Mouse (Mus musculus): ENCODE data around the gene Prr3. TPM values are rescaled to one million over a fixed set of nuclear protein-coding genes. Genes with fewer than 3 reads are reported as not detected.
"Not testable (repeated sequence)": the region's sequence is repeated elsewhere in the genome, so short reads cannot be mapped to it uniquely, and the experiment has no call there.

The Prr3 gene
- 10 to 100 TPM; 40.5 to 52.4 (median 45.4) TPM for total RNA-seq (2022)

DNA sequence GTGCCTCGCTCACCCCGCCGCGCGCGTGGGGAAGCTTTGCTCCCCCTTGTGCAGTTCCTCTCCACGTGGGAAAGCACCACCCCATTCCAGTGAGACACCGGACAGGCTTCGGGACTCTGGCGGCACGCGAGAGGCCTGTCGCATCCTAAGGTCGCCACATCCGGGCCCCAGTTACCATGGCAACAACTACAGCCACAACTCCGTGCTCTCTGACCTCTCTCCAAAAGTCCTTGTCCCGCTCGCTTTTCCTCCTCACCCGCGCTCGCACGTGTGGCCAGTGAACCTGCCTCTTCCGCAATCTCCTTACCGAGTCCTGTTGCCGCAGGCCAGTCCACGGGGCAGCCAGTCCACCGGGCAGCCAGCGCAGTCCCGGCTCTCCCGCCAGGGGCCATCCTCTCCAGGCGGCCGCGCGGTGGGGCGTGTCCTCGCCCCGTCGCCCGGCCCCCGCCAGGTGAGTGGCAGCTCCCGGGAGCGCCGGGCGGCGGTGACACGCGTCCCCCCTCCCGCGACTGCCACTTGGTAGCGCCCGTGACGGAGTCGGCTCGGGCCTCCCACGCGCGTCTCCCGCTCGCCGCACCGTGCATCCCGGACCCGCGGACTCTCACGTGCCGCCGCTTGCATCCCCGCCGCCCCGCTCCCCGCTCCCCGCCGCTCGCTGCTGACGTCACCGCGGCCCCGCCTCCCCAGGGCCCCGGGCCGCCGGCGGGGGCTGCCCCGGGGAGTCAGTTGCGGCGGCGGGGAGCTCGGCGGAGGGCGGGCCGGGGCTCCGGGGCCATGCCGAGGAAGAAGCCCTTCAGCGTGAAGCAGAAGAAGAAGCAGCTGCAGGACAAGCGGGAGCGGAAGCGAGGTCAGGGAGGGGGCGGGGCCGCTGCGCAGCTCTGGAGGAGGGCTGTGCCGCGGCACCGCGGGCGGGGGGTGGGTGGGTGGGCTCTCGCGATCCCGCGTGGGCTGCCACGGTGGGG is at the start of gene Prr3, which contains the start of gene Gnl1:
Gene Prr3, minus strand, starts transcription at position 836 of the 962 bp plus-strand sequence.
Gene Gnl1, plus strand, starts transcription at position 451 of the 962 bp plus-strand sequence.
- DNase-seq (ENCODE audit: low spot score in 2 of 2): peak; percentile 91 to 94

DNA sequence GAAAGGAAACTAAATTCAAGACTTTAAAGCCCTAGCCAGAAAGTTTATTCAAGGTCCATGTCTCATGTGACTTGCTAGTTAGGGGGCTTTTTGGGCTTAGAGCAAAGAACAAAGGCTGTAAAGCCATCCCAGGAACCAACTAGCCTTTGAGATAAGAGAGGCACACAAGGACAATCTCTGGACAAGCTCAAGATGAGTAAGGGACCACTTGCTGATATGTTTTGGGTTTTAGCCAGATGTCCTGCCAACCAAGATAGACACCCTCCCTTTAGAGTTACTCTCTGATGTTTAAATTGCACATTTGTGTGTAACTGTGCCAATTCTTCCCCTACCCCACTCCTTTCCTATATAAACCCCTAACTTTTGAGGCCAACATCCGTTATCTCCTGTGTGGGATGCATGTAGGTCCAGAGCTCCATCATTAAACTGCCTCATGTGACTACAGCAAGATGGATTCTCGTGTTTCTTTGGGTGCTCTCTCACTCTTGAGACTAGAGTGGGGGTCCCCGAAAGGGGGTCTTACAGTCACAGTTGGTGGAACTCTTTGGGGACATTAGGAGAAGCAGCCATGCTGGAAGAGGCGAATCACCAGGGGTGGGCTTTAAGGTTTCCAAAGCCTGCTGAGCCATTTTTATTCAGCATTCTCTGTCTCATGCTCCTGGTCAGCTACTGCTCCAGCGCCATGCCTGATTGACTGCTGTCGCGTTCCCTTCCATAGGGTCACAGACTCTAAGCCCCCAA is 49.0 kb upstream of the Prr3 start:
- DNase-seq (ENCODE audit: low spot score in 2 of 2): no peak

- no peak for DNase-seq (ENCODE audit: low spot score in 2 of 2)
Observed at GRCm38 (mm10) chr17:36027663-36028062, 47.6 kb upstream of the Prr3 start.

GRCm38 (mm10) chr17:36025901-36026300 is 45.9 kb upstream of the Prr3 start:
- no peak for DNase-seq (ENCODE audit: low spot score in 2 of 2)

DNA sequence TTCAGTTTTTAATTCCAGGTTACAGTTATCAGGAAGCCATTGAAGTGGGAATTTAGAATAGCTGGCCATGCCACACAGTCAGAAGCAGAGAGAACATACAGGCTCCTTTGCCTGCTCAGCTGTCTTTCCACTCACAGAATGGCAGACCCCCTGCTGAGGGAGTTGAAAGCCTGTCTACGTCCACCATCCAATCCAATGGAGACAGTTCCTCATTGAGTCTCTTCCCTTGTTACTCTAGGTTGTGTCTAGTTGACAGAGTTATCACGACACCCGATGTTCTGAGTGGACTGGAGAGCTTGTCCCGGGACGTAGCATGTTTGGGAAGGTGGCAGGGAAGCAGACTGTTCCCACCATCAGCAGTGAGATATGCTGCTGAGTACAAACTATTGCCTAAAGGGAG is 45.2 kb upstream of the Prr3 start:
- DNase-seq (ENCODE audit: low spot score in 2 of 2): no peak

DNA sequence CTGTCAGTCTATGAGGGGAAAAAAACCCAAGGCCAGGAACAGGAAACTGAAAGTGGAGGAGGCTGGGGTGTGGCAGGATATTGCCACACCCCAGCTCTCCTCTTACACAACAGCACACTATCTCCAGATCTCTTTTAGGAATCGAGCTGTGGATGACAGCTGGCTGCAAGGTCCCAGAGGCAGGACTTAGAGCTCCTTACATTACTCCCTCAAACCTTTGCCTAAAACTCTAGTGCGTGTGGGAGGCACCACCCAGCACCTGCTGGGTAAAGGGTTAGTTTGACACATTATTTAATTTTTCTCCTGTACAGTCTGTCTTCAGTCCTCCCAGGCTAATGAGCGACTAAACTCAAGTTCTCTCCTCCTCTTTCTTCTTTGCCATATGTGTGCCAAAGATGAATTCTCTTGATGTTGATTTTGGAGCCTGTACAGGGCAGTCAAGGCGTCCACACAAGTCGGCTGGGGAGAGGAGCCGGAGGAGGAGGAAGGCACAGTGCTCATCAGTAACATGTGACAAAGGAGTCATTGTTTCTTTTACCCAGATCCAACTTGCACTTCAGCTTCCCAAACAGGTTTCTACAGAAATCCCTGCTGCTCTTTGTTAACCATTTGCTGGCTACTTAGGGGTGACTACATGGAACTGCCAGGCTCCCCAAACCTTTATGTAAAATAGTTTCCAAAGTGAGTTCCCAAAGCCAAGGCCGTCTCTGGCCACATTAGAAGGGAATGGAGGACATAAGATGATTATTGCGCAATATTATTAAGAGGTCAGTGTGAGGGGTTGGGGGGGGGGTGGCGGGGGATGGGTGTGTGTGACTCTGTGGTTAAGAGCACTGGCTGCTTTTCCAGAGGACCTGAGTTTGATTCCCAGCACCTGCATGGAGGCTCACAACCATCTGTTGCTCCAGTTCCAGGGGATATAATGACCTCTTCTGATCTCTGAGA is 43.9 kb upstream of the Prr3 start:
- DNase-seq (ENCODE audit: low spot score in 2 of 2): no peak

- DNase-seq (ENCODE audit: low spot score in 2 of 2): no peak
Observed at GRCm38 (mm10) chr17:36022922-36023321, 42.9 kb upstream of the Prr3 start.

GRCm38 (mm10) chr17:36022098-36022497 is 42.1 kb upstream of the Prr3 start:
- DNase-seq (ENCODE audit: low spot score in 2 of 2): no peak

DNA sequence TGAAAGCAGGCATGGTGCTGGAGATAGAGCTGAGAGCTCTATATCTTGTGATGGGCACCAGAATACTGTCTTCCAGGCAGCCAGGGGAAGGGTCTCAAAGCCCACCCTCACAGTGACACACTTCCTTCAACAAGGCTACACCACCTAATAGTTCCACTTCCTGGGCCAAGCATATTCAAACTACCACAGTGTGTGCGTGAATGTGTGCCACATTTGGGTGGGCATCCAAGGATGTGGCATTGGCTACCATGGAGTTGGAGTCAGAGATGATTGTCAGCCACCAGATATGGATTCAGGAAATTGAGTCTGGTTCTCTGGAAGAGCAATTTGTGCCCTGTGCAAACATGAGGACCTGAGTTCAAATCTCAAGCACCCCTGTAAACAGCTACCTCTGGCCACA is 41.3 kb upstream of the Prr3 start:
- no peak for DNase-seq (ENCODE audit: low spot score in 2 of 2)

DNA sequence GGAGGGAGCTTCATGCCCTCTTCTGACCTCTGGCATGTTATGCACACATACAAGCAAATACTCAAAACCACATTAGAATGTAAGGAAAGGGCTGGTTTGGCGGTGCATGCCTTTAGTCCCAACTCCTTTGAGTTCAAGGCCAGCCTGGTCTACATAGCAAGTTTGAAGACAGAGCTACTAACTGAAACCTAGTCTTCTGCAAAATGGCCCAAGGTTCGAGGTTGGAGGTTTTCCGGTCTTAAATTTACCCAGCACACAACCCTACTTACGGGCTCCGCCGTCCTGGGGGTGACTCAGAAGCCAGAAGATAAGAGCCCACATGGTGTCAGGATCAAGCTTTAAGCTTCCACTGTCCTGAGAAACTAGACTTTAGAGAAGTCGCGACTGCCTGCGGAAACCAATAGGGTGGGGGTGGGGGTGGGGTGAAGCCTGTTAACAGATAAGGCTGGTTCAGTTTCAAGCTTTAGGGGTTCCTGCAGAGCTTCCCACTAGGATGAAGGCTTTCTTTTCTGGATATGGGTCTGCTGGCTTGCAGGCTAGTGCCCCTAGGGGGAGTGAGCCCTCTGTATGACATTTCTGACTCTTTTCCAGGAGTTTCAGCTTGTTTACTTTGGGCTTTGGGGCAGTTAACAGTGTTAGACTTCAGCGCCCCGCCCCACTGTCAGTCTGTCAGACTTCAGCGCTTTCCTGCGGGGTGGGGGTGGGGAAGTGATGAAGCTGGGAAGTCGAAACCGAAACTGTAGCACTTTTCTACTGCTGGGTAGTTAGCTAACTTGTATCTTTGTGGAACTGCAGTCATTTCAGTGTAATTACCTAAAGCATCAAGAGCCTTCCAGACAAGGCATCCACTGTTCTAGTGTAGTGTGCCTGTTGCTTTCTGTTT is 40.4 kb upstream of the Prr3 start, which contains the start of gene H2-T24:
Gene H2-T24, minus strand, starts transcription at position 370 of the 883 bp plus-strand sequence.
- no peak for DNase-seq (ENCODE audit: low spot score in 2 of 2)

- DNase-seq (ENCODE audit: low spot score in 2 of 2): no peak
Observed at GRCm38 (mm10) chr17:36019519-36019918, 39.5 kb upstream of the Prr3 start.

DNA sequence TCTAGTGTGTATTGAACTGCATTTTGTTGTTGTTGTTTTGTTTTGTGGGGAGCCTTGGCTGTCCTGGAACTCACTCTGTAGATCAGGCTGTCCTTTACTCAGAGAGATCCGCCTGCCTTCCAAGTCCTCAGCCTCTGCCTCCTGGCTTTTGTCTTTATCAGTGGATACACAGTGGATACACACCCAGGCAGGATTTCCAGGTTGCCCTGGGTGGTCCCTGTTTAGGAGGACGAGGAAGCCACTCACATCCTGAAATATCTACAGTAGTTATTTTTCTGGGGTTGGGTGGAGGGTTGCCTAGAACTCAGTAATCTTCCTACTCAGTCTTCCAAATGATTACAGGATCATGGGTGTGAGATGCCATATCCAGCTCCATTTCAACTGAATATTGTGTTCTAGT is 38.9 kb upstream of the Prr3 start:
- no peak for DNase-seq (ENCODE audit: low spot score in 2 of 2)

DNA sequence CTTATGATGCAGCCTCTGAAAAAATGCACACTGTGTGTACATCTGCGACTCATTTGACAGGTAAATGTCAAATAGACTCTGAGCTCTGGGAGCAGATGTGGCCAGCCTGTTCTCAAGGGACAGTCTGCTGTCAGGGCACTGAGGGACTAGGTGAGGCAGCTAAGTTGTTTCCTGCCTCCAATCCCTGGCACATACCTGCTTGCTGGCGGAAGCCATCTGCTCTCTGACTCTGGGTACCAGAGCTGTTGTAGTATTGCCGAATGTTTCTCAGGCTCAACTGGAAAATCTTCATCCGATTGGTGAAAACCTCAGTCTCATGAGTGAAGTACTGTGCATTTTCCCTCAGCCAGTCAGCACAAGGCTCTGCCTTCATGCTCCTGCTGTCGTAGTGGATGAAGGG is 37.0 kb upstream of the Prr3 start:
- DNase-seq (ENCODE audit: low spot score in 2 of 2): no peak

DNA sequence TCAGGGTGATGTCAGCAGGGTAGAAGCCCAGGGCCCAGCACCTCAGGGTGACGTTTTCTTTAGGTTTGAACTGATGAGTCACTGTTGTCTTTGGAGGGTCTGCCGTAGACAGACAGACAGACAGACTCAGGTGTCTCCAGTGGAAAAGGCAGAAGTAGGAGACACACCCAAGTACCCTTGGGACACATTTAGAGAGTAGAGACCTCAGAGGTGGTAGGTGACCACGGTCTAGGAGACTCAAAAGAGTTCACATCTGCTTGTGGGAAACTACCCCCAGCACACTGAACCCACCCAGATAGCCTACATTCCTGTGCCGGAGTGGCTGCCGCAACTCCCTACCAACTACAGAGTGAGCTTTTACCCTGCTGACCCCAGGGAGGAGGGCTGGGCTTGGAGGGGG is 34.9 kb upstream of the Prr3 start:
- no peak for DNase-seq (ENCODE audit: low spot score in 2 of 2)

GRCm38 (mm10) chr17:36004409-36004808 is 24.4 kb upstream of the Prr3 start:
- not testable (repeated sequence) for DNase-seq (ENCODE audit: low spot score in 2 of 2)

- no peak for DNase-seq (ENCODE audit: low spot score in 2 of 2)
Observed at GRCm38 (mm10) chr17:36003331-36003730, 23.3 kb upstream of the Prr3 start.

GRCm38 (mm10) chr17:36001966-36002365 is 21.9 kb upstream of the Prr3 start:
- no peak for DNase-seq (ENCODE audit: low spot score in 2 of 2)

GRCm38 (mm10) chr17:36001121-36001897 is 21.3 kb upstream of the Prr3 start:
- DNase-seq (ENCODE audit: low spot score in 2 of 2): no peak

DNA sequence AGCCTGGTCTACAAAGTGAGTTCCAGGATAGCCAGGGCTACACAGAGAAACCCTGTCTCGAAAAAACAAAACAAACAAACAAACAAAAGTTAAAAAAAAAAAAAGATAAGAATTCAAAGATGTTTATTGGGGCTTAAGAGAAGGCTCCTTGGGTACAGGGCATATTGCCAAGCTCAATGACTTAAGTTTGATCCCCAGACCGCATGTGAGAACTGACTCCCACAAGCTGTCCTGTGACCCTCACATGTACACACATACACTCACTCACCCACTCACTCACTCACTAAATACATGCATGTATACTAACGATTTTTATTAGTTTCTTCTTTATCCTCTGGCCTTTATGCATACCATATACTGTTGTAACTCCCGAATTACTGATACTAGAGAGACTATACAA is 20.3 kb upstream of the Prr3 start:
- no peak for DNase-seq (ENCODE audit: low spot score in 2 of 2)
